Mouse (Mus musculus): ENCODE data around the gene Fcho1. TPM values are rescaled to one million over a fixed set of nuclear protein-coding genes. Genes with fewer than 3 reads are reported as not detected.
"Not testable (repeated sequence)": the region's sequence is repeated elsewhere in the genome, so short reads cannot be mapped to it uniquely, and the experiment has no call there.

Fcho1 gene
- polyA plus RNA-seq (2014; fragmentation: Nextera tagmentation; extraction: Ambion mirVana) = 5.5 and 7.4 TPM in 2 replicates

DNA sequence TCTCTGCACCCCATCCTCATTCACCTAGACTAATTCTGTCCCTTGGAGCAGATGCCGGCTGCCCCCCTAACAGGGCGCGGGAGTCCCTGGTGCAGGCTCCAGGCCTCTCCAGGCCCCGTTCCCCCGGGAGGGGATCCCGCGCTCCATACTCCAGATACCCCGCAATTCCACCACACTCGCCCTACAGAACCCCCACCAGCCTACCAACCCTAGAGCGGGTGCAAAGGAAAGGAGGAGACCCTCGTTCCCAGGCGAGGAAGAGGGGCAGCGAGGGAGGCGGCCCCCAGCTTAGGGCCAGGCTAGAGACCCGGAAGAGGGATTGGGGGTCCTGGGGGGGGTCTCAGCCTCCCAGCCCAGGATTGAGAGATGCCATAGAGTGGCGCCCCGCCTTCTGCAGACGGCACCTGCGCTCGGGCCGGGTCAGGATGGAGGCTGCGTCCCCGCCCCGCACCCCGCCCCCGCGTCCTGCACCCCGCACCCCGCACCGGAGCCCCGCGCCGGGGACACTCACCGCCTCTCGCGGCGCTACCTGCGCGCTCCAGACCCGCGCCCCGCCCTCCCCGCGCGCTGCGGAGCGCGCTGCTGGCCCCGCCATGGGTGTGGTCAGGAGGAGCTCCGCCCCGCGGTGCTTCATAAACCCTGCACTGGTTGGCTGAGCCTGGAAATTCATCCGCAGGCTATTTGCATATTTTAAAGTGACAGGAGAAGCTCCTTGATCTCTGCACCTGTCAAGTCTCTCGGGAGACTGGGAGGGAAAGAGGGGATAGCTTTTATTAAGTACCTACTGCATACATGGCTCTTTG lies at the start of gene Fcho1:
TSS of gene Fcho1 (minus strand) at position 595 of the 803 bp plus-strand sequence.
- peak; percentile 80 for ATAC-seq (ENCODE audit: insufficient number of reproducible peaks, insufficient read depth, low FRiP score, low read depth)
- Histone ChIP-seq H3K4me1 (ENCODE audit: control insufficient read depth, insufficient read depth, low read length) (peaks cover 4% of the 10 kb centered on the region; the same call in 1 of the 2 replicates), H3K4me2 (replicated peaks; ENCODE audit: low read depth, low read length) (peak within 1 kb of the TSS; percentile 79), H3K27ac (ENCODE audit: low read length) (no peak within 1 kb of the TSS), H3K36me3 (ENCODE audit: control insufficient read depth, insufficient read depth, low read length) (no peaks in the 10 kb centered on the region), H3K27me3 (ENCODE audit: control insufficient read depth, insufficient read depth, low read length) (no peaks in the 10 kb centered on the region), H3K9me3 (ENCODE audit: control insufficient read depth, low read depth, low read length) (no peaks in the 10 kb centered on the region), H3K9ac (replicated peaks; ENCODE audit: low read depth, low read length) (peak within 1 kb of the TSS; percentile 12; the same call in 1 of the 2 replicates), H3K4me3 (ENCODE audit: low read depth, low read length) (peak within 1 kb of the TSS; percentile 43)
- WGBS = under 1% methylated on average over 54 of the region's 54 CpGs

DNA sequence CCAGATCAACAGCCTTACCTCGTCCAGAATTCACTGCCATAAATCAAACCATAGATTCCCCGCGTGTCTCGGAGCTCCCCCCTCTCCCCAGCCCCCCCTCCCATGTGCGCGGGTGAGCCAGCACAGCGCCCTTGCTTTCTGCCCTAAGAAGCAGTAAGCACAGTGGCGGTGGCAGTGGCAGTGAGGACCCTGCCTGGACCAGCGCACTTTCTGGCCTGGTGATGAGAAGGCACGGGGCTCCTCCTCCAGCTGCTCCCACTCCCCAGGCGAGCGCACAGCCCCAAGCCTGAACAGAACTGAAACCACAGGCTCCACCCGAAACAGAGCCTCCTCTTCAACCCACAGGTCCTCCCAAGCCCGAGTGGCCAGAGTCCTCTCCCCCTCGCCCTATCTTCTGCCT lies 45.8 kb upstream of the Fcho1 start:
- 87% methylated on average over 15 of the region's 15 CpGs for WGBS
- H3K9ac ChIP-seq (replicated peaks; ENCODE audit: low read depth, low read length) = no peak overlapping the region
- no peaks in the 10 kb centered on the region for H3K27me3 ChIP-seq (ENCODE audit: control insufficient read depth, insufficient read depth, low read length)
- H3K4me2 ChIP-seq (replicated peaks; ENCODE audit: low read depth, low read length) = no peak overlapping the region
- ATAC-seq (ENCODE audit: insufficient number of reproducible peaks, insufficient read depth, low FRiP score, low read depth) = no peak
- H3K36me3 ChIP-seq (ENCODE audit: control insufficient read depth, insufficient read depth, low read length) = no peaks in the 10 kb centered on the region
- no peak overlapping the region for H3K27ac ChIP-seq (ENCODE audit: low read length)
- no peak overlapping the region for H3K4me3 ChIP-seq (ENCODE audit: low read depth, low read length)
- peaks cover 11% of the 10 kb centered on the region for H3K9me3 ChIP-seq (ENCODE audit: control insufficient read depth, low read depth, low read length)
- H3K4me1 ChIP-seq (ENCODE audit: control insufficient read depth, insufficient read depth, low read length) = no peaks in the 10 kb centered on the region

DNA sequence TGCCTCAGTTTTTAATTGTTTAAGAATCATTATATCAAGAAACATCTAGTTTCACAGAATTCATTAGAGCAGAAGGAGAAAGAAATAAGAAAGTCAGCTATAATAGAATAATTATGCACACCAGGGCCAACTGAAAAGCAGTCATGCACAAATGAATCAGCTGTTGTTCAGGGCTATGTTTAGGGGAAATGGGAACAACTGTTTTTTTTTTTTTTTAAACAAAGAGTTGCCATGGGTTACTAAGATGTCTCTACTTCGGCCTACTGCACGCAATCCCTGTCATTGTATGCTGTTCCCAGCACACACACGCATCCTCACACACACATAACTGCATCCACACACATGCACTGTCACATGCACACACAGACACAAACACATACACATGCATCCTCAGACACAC lies 33.3 kb upstream of the Fcho1 start:
- Histone ChIP-seq H3K4me1 (ENCODE audit: control insufficient read depth, insufficient read depth, low read length) (no peaks in the 10 kb centered on the region), H3K9ac (replicated peaks; ENCODE audit: low read depth, low read length) (no peak overlapping the region), H3K4me3 (ENCODE audit: low read depth, low read length) (no peak overlapping the region), H3K4me2 (replicated peaks; ENCODE audit: low read depth, low read length) (no peak overlapping the region), H3K27ac (ENCODE audit: low read length) (no peak overlapping the region), H3K9me3 (ENCODE audit: control insufficient read depth, low read depth, low read length) (no peaks in the 10 kb centered on the region), H3K36me3 (ENCODE audit: control insufficient read depth, insufficient read depth, low read length) (no peaks in the 10 kb centered on the region), H3K27me3 (ENCODE audit: control insufficient read depth, insufficient read depth, low read length) (no peaks in the 10 kb centered on the region)
- no peak for ATAC-seq (ENCODE audit: insufficient number of reproducible peaks, insufficient read depth, low FRiP score, low read depth)
- WGBS = 93% methylated on average over 3 of the region's 3 CpGs

DNA sequence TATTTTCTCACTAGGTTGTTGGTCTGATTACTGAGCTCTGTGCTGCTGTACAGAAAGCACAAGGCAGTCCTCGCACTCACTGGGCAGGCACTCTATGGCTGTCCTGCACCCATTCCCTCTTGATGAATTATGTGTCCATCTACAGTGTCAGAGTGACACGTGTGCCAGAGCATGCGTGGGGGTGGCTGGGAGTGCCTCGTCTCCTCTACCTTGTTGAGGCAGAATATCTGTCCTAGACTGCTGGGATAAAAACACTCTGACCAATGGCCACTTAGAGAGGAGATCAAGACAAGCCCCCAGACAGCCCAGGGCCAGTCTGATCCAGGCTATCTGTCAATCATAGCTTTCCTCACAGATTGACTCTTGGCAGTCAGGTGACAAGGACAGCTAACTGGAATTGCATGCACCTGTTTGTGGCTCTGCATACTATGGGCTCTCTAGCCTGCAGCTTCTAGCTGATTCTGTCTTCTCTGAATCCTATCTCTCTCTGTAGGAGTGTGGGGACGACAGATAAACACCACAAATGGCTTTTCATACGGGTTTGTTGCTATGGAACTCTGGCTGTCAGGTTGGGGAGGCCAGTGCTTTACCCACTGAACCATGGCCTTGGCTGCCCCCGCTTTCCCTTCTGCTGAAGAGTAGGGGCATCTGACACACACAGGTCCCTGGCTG lies 27.5 kb upstream of the Fcho1 start:
- H3K36me3 ChIP-seq (ENCODE audit: control insufficient read depth, insufficient read depth, low read length); H3K4me2 ChIP-seq (replicated peaks; ENCODE audit: low read depth, low read length); H3K4me1 ChIP-seq (ENCODE audit: control insufficient read depth, insufficient read depth, low read length); H3K4me3 ChIP-seq (ENCODE audit: low read depth, low read length); H3K9ac ChIP-seq (replicated peaks; ENCODE audit: low read depth, low read length); H3K27ac ChIP-seq (ENCODE audit: low read length); H3K9me3 ChIP-seq (ENCODE audit: control insufficient read depth, low read depth, low read length); H3K27me3 ChIP-seq (ENCODE audit: control insufficient read depth, insufficient read depth, low read length); ATAC-seq (ENCODE audit: insufficient number of reproducible peaks, insufficient read depth, low FRiP score, low read depth): not testable (repeated sequence)
- 51% methylated on average over 7 of the region's 7 CpGs for WGBS

DNA sequence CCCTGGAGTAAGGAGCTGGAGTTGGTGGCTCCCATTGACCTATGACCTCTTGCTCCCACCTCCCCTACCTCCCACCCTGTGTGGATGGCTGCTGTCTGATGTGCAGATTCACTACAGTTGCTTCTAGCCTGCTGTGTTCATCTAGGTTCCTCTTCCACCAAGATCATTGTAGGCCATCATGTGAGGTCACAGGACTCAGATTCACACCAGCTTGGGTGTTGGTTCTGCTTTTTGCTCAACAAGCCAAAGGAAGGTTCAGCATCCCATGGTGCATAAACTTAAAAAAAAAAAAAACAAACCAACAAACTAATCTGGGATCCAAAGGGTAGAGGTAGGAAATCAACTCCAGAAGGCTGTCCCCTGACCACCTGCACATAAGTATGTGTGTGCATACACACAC lies 26.7 kb upstream of the Fcho1 start:
- not testable (repeated sequence) for H3K9ac ChIP-seq (replicated peaks; ENCODE audit: low read depth, low read length); H3K4me2 ChIP-seq (replicated peaks; ENCODE audit: low read depth, low read length); H3K36me3 ChIP-seq (ENCODE audit: control insufficient read depth, insufficient read depth, low read length); H3K27me3 ChIP-seq (ENCODE audit: control insufficient read depth, insufficient read depth, low read length); ATAC-seq (ENCODE audit: insufficient number of reproducible peaks, insufficient read depth, low FRiP score, low read depth); H3K4me1 ChIP-seq (ENCODE audit: control insufficient read depth, insufficient read depth, low read length); H3K9me3 ChIP-seq (ENCODE audit: control insufficient read depth, low read depth, low read length); H3K4me3 ChIP-seq (ENCODE audit: low read depth, low read length); H3K27ac ChIP-seq (ENCODE audit: low read length)

DNA sequence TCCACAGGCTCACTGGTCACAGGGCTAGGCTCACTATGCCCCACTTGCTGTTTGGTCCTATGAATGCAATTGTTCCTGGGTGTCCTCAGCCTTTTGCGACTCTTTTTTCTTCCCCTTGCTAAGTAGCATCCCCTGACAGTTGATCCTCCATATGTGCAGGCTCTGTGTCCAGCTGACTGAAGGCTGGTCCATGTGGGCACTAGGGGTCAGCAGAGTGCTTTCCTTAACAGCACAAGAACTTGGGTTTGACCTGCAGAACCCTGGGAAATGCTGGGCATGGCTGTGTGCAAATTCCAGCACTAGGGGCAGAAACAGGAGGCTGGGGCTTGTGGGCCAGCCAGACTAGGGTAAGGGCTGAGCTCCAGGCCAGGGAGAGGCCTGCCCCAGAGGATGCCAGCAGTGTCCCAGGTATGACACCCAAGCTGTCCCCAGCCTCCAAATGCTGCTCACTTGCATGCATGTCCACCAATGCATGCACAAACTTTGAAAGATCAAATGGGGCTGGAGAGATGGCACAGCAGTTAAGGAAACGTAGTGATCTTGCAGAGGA lies 25.9 kb upstream of the Fcho1 start:
- H3K27me3 ChIP-seq (ENCODE audit: control insufficient read depth, insufficient read depth, low read length); H3K4me1 ChIP-seq (ENCODE audit: control insufficient read depth, insufficient read depth, low read length); H3K4me3 ChIP-seq (ENCODE audit: low read depth, low read length); H3K9ac ChIP-seq (replicated peaks; ENCODE audit: low read depth, low read length); H3K9me3 ChIP-seq (ENCODE audit: control insufficient read depth, low read depth, low read length); H3K4me2 ChIP-seq (replicated peaks; ENCODE audit: low read depth, low read length); H3K36me3 ChIP-seq (ENCODE audit: control insufficient read depth, insufficient read depth, low read length); H3K27ac ChIP-seq (ENCODE audit: low read length): not testable (repeated sequence)
- WGBS = 52% methylated on average over 2 of the region's 2 CpGs
- ATAC-seq (ENCODE audit: insufficient number of reproducible peaks, insufficient read depth, low FRiP score, low read depth) = peak; percentile 21; the same call in 1 of the 2 replicates

DNA sequence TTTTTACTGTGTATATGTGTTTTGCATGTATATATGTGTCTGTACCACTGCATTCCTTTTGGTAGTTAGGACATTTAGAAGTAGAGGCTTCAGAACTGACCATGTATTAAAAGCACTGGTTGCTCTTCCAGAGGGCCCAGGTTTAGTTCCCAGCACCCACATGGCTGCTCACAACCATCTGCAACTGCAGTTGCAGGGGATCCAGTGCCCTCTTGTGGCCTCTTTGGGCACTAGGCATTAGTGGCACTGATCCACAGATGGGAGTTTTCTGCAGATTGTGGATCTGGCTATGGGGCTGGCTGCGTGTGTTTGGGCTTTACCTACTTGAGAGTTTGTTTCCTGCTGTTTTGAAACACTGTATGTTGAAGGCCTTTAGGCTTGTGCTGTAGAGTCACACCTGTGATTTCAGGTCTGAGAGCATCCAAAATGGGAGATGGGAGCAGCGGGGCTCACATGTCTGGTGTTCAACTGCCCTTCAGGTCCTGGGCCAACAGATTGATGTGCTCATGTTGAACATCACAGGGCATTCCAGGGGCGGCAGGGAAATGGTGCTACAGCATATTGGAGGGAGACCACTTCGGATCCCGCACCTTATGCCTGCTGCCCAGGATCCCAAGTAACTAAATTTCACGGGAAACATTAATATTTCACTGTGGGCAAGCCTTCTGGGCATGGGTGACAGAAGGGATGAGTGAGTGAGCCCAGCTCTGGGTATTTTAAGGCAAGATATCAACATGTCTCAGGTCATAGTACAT lies 24.0 kb upstream of the Fcho1 start:
- not testable (repeated sequence) for H3K27me3 ChIP-seq (ENCODE audit: control insufficient read depth, insufficient read depth, low read length); H3K27ac ChIP-seq (ENCODE audit: low read length); H3K4me2 ChIP-seq (replicated peaks; ENCODE audit: low read depth, low read length); H3K9me3 ChIP-seq (ENCODE audit: control insufficient read depth, low read depth, low read length); H3K4me3 ChIP-seq (ENCODE audit: low read depth, low read length); H3K9ac ChIP-seq (replicated peaks; ENCODE audit: low read depth, low read length); H3K4me1 ChIP-seq (ENCODE audit: control insufficient read depth, insufficient read depth, low read length); ATAC-seq (ENCODE audit: insufficient number of reproducible peaks, insufficient read depth, low FRiP score, low read depth); H3K36me3 ChIP-seq (ENCODE audit: control insufficient read depth, insufficient read depth, low read length)
- 84% methylated on average over 6 of the region's 6 CpGs for WGBS

DNA sequence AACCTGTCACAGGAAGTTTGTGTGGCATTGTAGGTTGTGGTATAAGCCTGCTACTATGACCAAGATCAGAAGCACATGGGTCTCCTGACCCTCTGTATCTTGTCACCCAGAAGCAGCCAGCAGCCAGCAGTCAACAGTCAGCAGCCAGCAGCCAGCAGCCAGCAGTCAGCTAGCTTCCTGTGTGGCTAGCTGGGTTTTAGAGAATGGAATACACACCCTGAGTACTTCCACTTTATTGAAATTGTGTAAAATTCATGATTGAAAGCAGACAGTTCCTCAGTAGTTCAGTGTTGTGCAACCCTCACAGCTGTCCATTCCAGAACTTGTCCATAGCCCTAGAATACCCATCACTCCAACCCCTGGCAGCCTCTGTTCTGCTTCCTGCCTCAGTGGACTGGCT lies 21.6 kb upstream of the Fcho1 start:
- not testable (repeated sequence) for ATAC-seq (ENCODE audit: insufficient number of reproducible peaks, insufficient read depth, low FRiP score, low read depth); H3K27me3 ChIP-seq (ENCODE audit: control insufficient read depth, insufficient read depth, low read length); H3K4me3 ChIP-seq (ENCODE audit: low read depth, low read length); H3K27ac ChIP-seq (ENCODE audit: low read length); H3K4me2 ChIP-seq (replicated peaks; ENCODE audit: low read depth, low read length); H3K4me1 ChIP-seq (ENCODE audit: control insufficient read depth, insufficient read depth, low read length); H3K9ac ChIP-seq (replicated peaks; ENCODE audit: low read depth, low read length); H3K36me3 ChIP-seq (ENCODE audit: control insufficient read depth, insufficient read depth, low read length); H3K9me3 ChIP-seq (ENCODE audit: control insufficient read depth, low read depth, low read length)
